8 mouse cellular contexts compared by ENCODE assay signal in the genomic region with DNA sequence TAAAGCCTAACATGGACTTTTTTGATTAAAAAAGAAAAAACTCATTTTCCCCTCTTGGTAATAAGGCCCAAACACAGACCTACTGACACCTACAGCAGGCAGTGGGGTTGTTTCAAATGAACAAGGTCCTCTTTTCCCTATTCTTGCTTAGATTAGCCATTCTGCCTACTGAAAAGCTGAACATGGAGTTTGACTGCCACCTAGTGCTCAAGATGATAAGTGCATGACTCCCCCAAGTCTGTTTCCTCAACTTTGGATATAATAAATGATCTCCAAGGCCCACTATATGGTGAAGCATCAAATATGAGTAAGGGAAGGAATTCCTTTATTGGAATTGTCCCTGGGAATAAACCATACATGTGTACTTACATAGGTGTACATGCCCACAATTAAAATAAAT.
DNase-seq lines count a peak whose midpoint lies in the region; ATAC-seq and TF ChIP-seq lines count a peak whose summit lies in the region.

No protein-coding gene starts in this region.

- H3K4me2 ChIP-seq in hindbrain, embryonic 11.5 days (replicated peaks; ENCODE audit: low read depth, low read length) = no peak overlapping the region
- H3K4me2 ChIP-seq in hindbrain, embryonic 12.5 days (replicated peaks) = no peak overlapping the region
- no peak overlapping the region for H3K4me2 ChIP-seq in embryonic facial prominence, embryonic 11.5 days (ENCODE audit: low read depth, low read length)
- H3K4me2 ChIP-seq in intestine, postnatal 0 days (replicated peaks; ENCODE audit: low read depth) = no peak overlapping the region
- H3K4me2 ChIP-seq in stomach, postnatal 0 days (replicated peaks; ENCODE audit: low read depth) = no peak overlapping the region

- ATAC-seq in hindbrain, embryonic 11.5 days (ENCODE audit: low FRiP score) = no peak
- ATAC-seq in hindbrain, embryonic 12.5 days (ENCODE audit: low FRiP score) = no peak
- ATAC-seq in CD4-positive, CD25-positive, alpha-beta regulatory T cell, adult 4 months = peak; percentile 59
- no peak for ATAC-seq in embryonic facial prominence, embryonic 11.5 days (replicated peaks; ENCODE audit: insufficient number of reproducible peaks, low FRiP score, low TSS enrichment, low read depth)
- ATAC-seq in intestine, postnatal 0 days = no peak
- peak; percentile 68 for ATAC-seq in megakaryocyte-erythroid progenitor cell, adult 5-6 weeks (replicated peaks; ENCODE audit: low FRiP score, low TSS enrichment, poor library complexity, severe bottlenecking)
- no peak for ATAC-seq in stomach, postnatal 0 days (ENCODE audit: low FRiP score, low TSS enrichment)

- H3K27ac ChIP-seq in hindbrain, embryonic 11.5 days (ENCODE audit: low read depth, low read length) = no peak overlapping the region
- H3K27ac ChIP-seq in hindbrain, embryonic 12.5 days = no peak overlapping the region
- H3K27ac ChIP-seq in embryonic facial prominence, embryonic 11.5 days (replicated peaks; ENCODE audit: low read depth, low read length) = no peak overlapping the region
- no peak overlapping the region for H3K27ac ChIP-seq in intestine, postnatal 0 days (ENCODE audit: low read depth, low read length)
- H3K27ac ChIP-seq in stomach, postnatal 0 days (replicated peaks) = no peak overlapping the region

- H3K27me3 ChIP-seq in hindbrain, embryonic 11.5 days (ENCODE audit: control insufficient read depth, insufficient read depth, low read length) = no peaks in the 10 kb centered on the region
- H3K27me3 ChIP-seq in hindbrain, embryonic 12.5 days = no peaks in the 10 kb centered on the region
- no peaks in the 10 kb centered on the region for H3K27me3 ChIP-seq in embryonic facial prominence, embryonic 11.5 days (ENCODE audit: control insufficient read depth, insufficient read depth, low read length)
- H3K27me3 ChIP-seq in intestine, postnatal 0 days (replicated peaks; ENCODE audit: control insufficient read depth, insufficient read depth, low read length) = no peaks in the 10 kb centered on the region
- H3K27me3 ChIP-seq in stomach, postnatal 0 days (ENCODE audit: control insufficient read depth, insufficient read depth, low read length) = no peaks in the 10 kb centered on the region

- TF ChIP-seq EP300 in stomach, postnatal 0 days (optimal IDR thresholded peaks at IDR 0.05) = no peak

- H3K9ac ChIP-seq in hindbrain, embryonic 11.5 days (ENCODE audit: low read depth, low read length) = no peak overlapping the region
- no peak overlapping the region for H3K9ac ChIP-seq in hindbrain, embryonic 12.5 days
- no peak overlapping the region for H3K9ac ChIP-seq in embryonic facial prominence, embryonic 11.5 days (replicated peaks; ENCODE audit: low read length)
- H3K9ac ChIP-seq in intestine, postnatal 0 days (ENCODE audit: low read depth, low read length) = no peak overlapping the region
- no peak overlapping the region for H3K9ac ChIP-seq in stomach, postnatal 0 days (ENCODE audit: low read length)

- no peaks in the 10 kb centered on the region for H3K36me3 ChIP-seq in hindbrain, embryonic 11.5 days (ENCODE audit: control insufficient read depth, insufficient read depth, low read length)
- H3K36me3 ChIP-seq in hindbrain, embryonic 12.5 days = peaks cover 43% of the 10 kb centered on the region
- no peaks in the 10 kb centered on the region; the same call in 1 of the 2 replicates for H3K36me3 ChIP-seq in embryonic facial prominence, embryonic 11.5 days (replicated peaks; ENCODE audit: control insufficient read depth, insufficient read depth, low read depth, low read length)
- H3K36me3 ChIP-seq in intestine, postnatal 0 days (ENCODE audit: control insufficient read depth, insufficient read depth) = 0 out of 2 replicates have a peak, but pooled peaks cover 4% of the 10 kb centered on the region
- no peaks in the 10 kb centered on the region for H3K36me3 ChIP-seq in stomach, postnatal 0 days (ENCODE audit: control insufficient read depth, insufficient read depth, low read length)

- DNase-seq in hindbrain, embryonic 11.5 days (ENCODE audit: low spot score) = peak; percentile 75
- peak; percentile 30 to 37 for DNase-seq in adrenal gland, postnatal 36 days
- DNase-seq in embryonic facial prominence, embryonic 11.5 days (ENCODE audit: low spot score) = peak; percentile 73
- peak; percentile 44 for DNase-seq in stomach, postnatal 0 days (ENCODE audit: low spot score)

- no peak overlapping the region for H3K4me3 ChIP-seq in hindbrain, embryonic 11.5 days (ENCODE audit: low read depth, low read length)
- no peak overlapping the region for H3K4me3 ChIP-seq in hindbrain, embryonic 12.5 days
- H3K4me3 ChIP-seq in embryonic facial prominence, embryonic 11.5 days (ENCODE audit: low read depth, low read length) = no peak overlapping the region
- H3K4me3 ChIP-seq in intestine, postnatal 0 days (ENCODE audit: low read depth, low read length) = no peak overlapping the region
- H3K4me3 ChIP-seq in stomach, postnatal 0 days (ENCODE audit: low read depth, low read length) = no peak overlapping the region

- peak; percentile 88 for TF ChIP-seq CTCF in intestine, postnatal 0 days (IDR thresholded peaks at IDR 0.05; ENCODE audit: low read depth)
- peak; percentile 89 for TF ChIP-seq CTCF in stomach, postnatal 0 days (IDR thresholded peaks at IDR 0.05; ENCODE audit: low read depth)

- no peaks in the 10 kb centered on the region for H3K9me3 ChIP-seq in hindbrain, embryonic 11.5 days (ENCODE audit: control insufficient read depth, low read length)
- no peaks in the 10 kb centered on the region for H3K9me3 ChIP-seq in hindbrain, embryonic 12.5 days (replicated peaks)
- H3K9me3 ChIP-seq in embryonic facial prominence, embryonic 11.5 days (replicated peaks; ENCODE audit: control insufficient read depth, low read length) = no peaks in the 10 kb centered on the region
- no peaks in the 10 kb centered on the region for H3K9me3 ChIP-seq in intestine, postnatal 0 days (ENCODE audit: control insufficient read depth)
- H3K9me3 ChIP-seq in stomach, postnatal 0 days (ENCODE audit: control insufficient read depth, low read length) = no peaks in the 10 kb centered on the region

- no peaks in the 10 kb centered on the region for H3K4me1 ChIP-seq in hindbrain, embryonic 11.5 days (replicated peaks; ENCODE audit: control insufficient read depth, insufficient read depth, low read length)
- H3K4me1 ChIP-seq in hindbrain, embryonic 12.5 days = no peaks in the 10 kb centered on the region
- H3K4me1 ChIP-seq in embryonic facial prominence, embryonic 11.5 days (ENCODE audit: control insufficient read depth, insufficient read depth, low read length) = no peaks in the 10 kb centered on the region
- H3K4me1 ChIP-seq in intestine, postnatal 0 days (replicated peaks; ENCODE audit: control insufficient read depth, insufficient read depth, low read length) = no peaks in the 10 kb centered on the region
- no peaks in the 10 kb centered on the region for H3K4me1 ChIP-seq in stomach, postnatal 0 days (replicated peaks; ENCODE audit: control insufficient read depth, insufficient read depth)

Comparison
In these comparisons a context has a peak if more than half of its experiments do, and no peak if none do; other contexts are left out.
1. ATAC-seq: peak in CD4-positive, CD25-positive, alpha-beta regulatory T cell, adult 4 months (single experiment) and megakaryocyte-erythroid progenitor cell, adult 5-6 weeks (single experiment); none in hindbrain, embryonic 11.5 days (single experiment), hindbrain, embryonic 12.5 days (single experiment), embryonic facial prominence, embryonic 11.5 days (single experiment), intestine, postnatal 0 days (single experiment) and stomach, postnatal 0 days (single experiment).
2. Peak in every context shown above with its lines, with median percentiles within 50 percentile points of each other: DNase-seq.